Mouse (Mus musculus) hindbrain, embryonic 10.5 days (tissue): ENCODE data around the gene Fgf23. TPM values are rescaled to one million over a fixed set of nuclear protein-coding genes. Genes with fewer than 3 reads are reported as not detected.

ENCODE experiments used
- DNase-seq: peaks from one replicate; pipeline ENCODE4 v3.0.0-alpha.2; 2017; ENCODE audit warnings: low spot score
- H3K27ac ChIP-seq: fragments of 300-500 bp; sonication (generic); 2 replicates; pipeline ENCODE4 v1.5.1; 2016; ENCODE audit warnings: mild to moderate bottlenecking, moderate library complexity
- H3K27me3 ChIP-seq: fragments of 300-500 bp; sonication (generic); 2 replicates; pipeline ENCODE4 v1.6.1; 2016; ENCODE audit warnings: mild to moderate bottlenecking; ENCODE audit not compliant: poor library complexity, insufficient read depth, severe bottlenecking
- H3K36me3 ChIP-seq: fragments of 300-500 bp; sonication (generic); 2 replicates; pipeline ENCODE4 v1.6.1; 2016; ENCODE audit warnings: mild to moderate bottlenecking, moderate library complexity
- H3K4me1 ChIP-seq: fragments of 300-500 bp; sonication (generic); replicated peaks from 2 replicates; pipeline ENCODE4 v1.6.1; 2016; ENCODE audit warnings: mild to moderate bottlenecking
- H3K4me3 ChIP-seq: fragments of 300-500 bp; sonication (generic); 2 replicates; pipeline ENCODE4 v1.5.1; 2016; ENCODE audit warnings: mild to moderate bottlenecking, moderate library complexity
- H3K9me3 ChIP-seq: fragments of 300-500 bp; sonication (generic); 2 replicates; pipeline ENCODE4 v1.6.1; 2016; ENCODE audit warnings: mild to moderate bottlenecking, moderate library complexity
- WGBS: fragments of 180-500 bp; shearing (Covaris S2); methylation state at CpG from one replicate; pipeline ENCODE4 v1.1.7; 2016; 5-methylcytosine and 5-hydroxymethylcytosine counted together
- polyA plus RNA-seq: library from polyadenylated mRNA; unstranded; fragments of >200 nt; fragmentation: Nextera tagmentation; extraction: Ambion mirVana; gene quantifications from 2 replicates; pipeline ENCODE4 v1.2.1, GENCODE M21; 2016

Fgf23 gene
- polyA plus RNA-seq, 1 experiment from 2014 or later, result 0.08 TPM

DNA sequence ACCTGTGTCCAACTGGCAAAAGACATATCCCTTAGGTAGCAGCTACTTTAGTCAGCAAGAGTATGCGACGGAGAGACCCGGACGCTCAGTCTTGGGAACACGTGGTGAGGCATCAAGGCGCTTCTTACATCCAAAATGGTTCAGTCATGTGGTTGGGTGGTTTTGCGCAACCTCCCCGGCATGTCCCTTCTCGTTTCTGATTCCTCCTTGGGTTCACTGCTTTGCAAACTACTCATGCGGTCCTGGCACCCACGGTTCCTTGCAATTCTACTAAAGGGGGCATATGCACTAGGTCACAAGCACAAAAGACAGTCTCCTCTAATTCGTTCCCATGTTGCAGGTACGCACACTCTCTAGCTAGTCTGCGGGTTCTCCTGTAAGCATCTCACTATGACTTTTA, 57.0 kb downstream of the Fgf23 start:
- no peak overlapping the region for H3K27ac ChIP-seq
- DNase-seq, result no peak
- peaks cover 14% of the 10 kb centered on the region for H3K4me1 ChIP-seq
- H3K27me3 ChIP-seq, result no peaks in the 10 kb centered on the region
- WGBS, result 93% methylated on average over 14 of the region's 14 CpGs
- no peaks in the 10 kb centered on the region for H3K9me3 ChIP-seq
- H3K4me3 ChIP-seq, result no peak overlapping the region
- H3K36me3 ChIP-seq, result peaks cover 89% of the 10 kb centered on the region

DNA sequence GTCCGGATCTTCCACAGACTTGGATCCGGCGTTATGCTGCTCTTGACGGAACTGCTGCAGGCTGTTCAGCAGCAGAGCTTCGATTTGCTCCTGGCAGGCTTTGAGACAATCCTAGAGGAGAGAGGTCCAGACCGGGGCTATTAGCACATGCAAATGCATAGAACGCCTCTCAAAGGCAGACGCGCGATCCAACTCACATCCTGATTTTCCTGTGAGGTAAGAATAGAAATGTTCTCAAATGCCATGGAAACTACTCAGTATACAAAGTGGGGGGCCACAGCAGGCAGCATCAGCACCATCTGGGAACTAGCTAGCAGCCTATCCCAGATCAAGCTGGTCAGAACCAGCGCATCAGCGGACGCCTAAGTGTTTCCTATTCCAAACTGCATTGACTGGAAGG, 57.7 kb downstream of the Fgf23 start:
- Histone ChIP-seq H3K9me3 (no peaks in the 10 kb centered on the region), H3K27me3 (no peaks in the 10 kb centered on the region), H3K4me3 (no peak overlapping the region), H3K36me3 (peaks cover 96% of the 10 kb centered on the region), H3K27ac (no peak overlapping the region), H3K4me1 (peaks cover 14% of the 10 kb centered on the region)
- DNase-seq, result no peak
- WGBS, result 68% methylated on average over 13 of the region's 13 CpGs

Other genes starting within 250 kb of the Fgf23 start
- 185 and 192 TPM in 2 replicates for gene Ndufa9, start 223.8 kb upstream of the Fgf23 start, polyA plus RNA-seq
- gene Akap3, start 219.8 kb upstream of the Fgf23 start, polyA plus RNA-seq, result 0.24 TPM in 1 of 2 replicates, not detected in the other
- 0.10 TPM in 1 of 2 replicates, not detected in the other for gene Dyrk4, start 151.1 kb upstream of the Fgf23 start, polyA plus RNA-seq
- 70.6 and 72.8 TPM in 2 replicates for gene Rad51ap1, start 133.3 kb upstream of the Fgf23 start, polyA plus RNA-seq
- 15.1 and 17.2 TPM in 2 replicates for gene D6Wsu163e, start 132.9 kb upstream of the Fgf23 start, polyA plus RNA-seq
- not detected in 2 replicates for gene Fgf6, start 57.3 kb upstream of the Fgf23 start, polyA plus RNA-seq
- 6.9 and 7.4 TPM in 2 replicates for gene Tigar, start 36.7 kb downstream of the Fgf23 start, polyA plus RNA-seq
- gene Ccnd2, start 79.3 kb downstream of the Fgf23 start, polyA plus RNA-seq, result 865 and 1,523 TPM in 2 replicates